Mouse (Mus musculus) lung, adult 2 months (tissue): ENCODE results near the gene Fmo1.

Source experiments
- CTCF ChIP-seq: fragments of 200-500 bp; IDR thresholded peaks from 2 replicates; pipeline ENCODE4 v1.5.1; 2011; ENCODE audit warnings: mild to moderate bottlenecking, low read length, control low read depth; ENCODE audit not compliant: insufficient read depth
- POLR2A ChIP-seq: fragments of 200-500 bp; IDR thresholded peaks from 2 replicates; pipeline ENCODE4 v1.6.1; 2011; ENCODE audit warnings: low read depth, mild to moderate bottlenecking, control low read depth, low read length, borderline replicate concordance; ENCODE audit errors: extremely low read depth

- peak; percentile 19; the same call in 1 of the 2 replicates for TF ChIP-seq POLR2A
- TF ChIP-seq CTCF: no peak
Measured at GRCm38 (mm10) chr1:162858748-162859130, 7.7 kb downstream of the Fmo1 start.
